Mouse (Mus musculus): ENCODE data around the gene Slc1a3.
"Not testable (repeated sequence)": the region's sequence is repeated elsewhere in the genome, so short reads cannot be mapped to it uniquely, and the experiment has no call there.

Gene Slc1a3

GRCm38 (mm10) chr15:8706613-8707012 lies 4.0 kb downstream of the Slc1a3 start:
- no peak for DNase-seq (ENCODE audit: low spot score in 2 of 2)

GRCm38 (mm10) chr15:8706178-8706577 lies 4.4 kb downstream of the Slc1a3 start:
- DNase-seq (ENCODE audit: low spot score in 2 of 2) = no peak

GRCm38 (mm10) chr15:8705560-8705959 lies 5.0 kb downstream of the Slc1a3 start:
- not testable (repeated sequence) for DNase-seq (ENCODE audit: low spot score in 2 of 2)

- no peak for DNase-seq (ENCODE audit: low spot score in 2 of 2)
Observed at GRCm38 (mm10) chr15:8697976-8698375, 12.6 kb downstream of the Slc1a3 start.

GRCm38 (mm10) chr15:8697500-8697899 lies 13.1 kb downstream of the Slc1a3 start:
- no peak for DNase-seq (ENCODE audit: low spot score in 2 of 2)

GRCm38 (mm10) chr15:8690141-8690540 lies 20.4 kb downstream of the Slc1a3 start:
- not testable (repeated sequence) for DNase-seq (ENCODE audit: low spot score in 2 of 2)

- DNase-seq (ENCODE audit: low spot score in 2 of 2) = no peak
Observed at GRCm38 (mm10) chr15:8686846-8687245, 23.7 kb downstream of the Slc1a3 start.

GRCm38 (mm10) chr15:8685506-8685905 lies 25.1 kb downstream of the Slc1a3 start:
- DNase-seq (ENCODE audit: low spot score in 2 of 2) = no peak

- no peak for DNase-seq (ENCODE audit: low spot score in 2 of 2)
Observed at GRCm38 (mm10) chr15:8684263-8684662, 26.3 kb downstream of the Slc1a3 start.

- no peak for DNase-seq (ENCODE audit: low spot score in 2 of 2)
Observed at GRCm38 (mm10) chr15:8682871-8683270, 27.7 kb downstream of the Slc1a3 start.

GRCm38 (mm10) chr15:8682421-8682820 lies 28.1 kb downstream of the Slc1a3 start:
- DNase-seq (ENCODE audit: low spot score in 2 of 2) = no peak

- no peak for DNase-seq (ENCODE audit: low spot score in 2 of 2)
Observed at GRCm38 (mm10) chr15:8681971-8682370, 28.6 kb downstream of the Slc1a3 start.

GRCm38 (mm10) chr15:8681009-8681408 lies 29.6 kb downstream of the Slc1a3 start:
- no peak for DNase-seq (ENCODE audit: low spot score in 2 of 2)

GRCm38 (mm10) chr15:8676959-8677358 lies 33.6 kb downstream of the Slc1a3 start:
- DNase-seq (ENCODE audit: low spot score in 2 of 2) = no peak

GRCm38 (mm10) chr15:8676211-8676691 lies 34.3 kb downstream of the Slc1a3 start:
- peak; percentile 37 to 38 for DNase-seq (ENCODE audit: low spot score in 2 of 2)

- no peak for DNase-seq (ENCODE audit: low spot score in 2 of 2)
Observed at GRCm38 (mm10) chr15:8675616-8676015, 34.9 kb downstream of the Slc1a3 start.

- DNase-seq (ENCODE audit: low spot score in 2 of 2) = no peak
Observed at GRCm38 (mm10) chr15:8672532-8672931, 38.0 kb downstream of the Slc1a3 start.

- DNase-seq (ENCODE audit: low spot score in 2 of 2) = peak in 1 of 2 experiments; percentile 26
Observed at GRCm38 (mm10) chr15:8667849-8668522, 42.6 kb downstream of the Slc1a3 start.

GRCm38 (mm10) chr15:8665675-8666350 lies 44.8 kb downstream of the Slc1a3 start:
- DNase-seq (ENCODE audit: low spot score in 2 of 2) = no peak

- DNase-seq (ENCODE audit: low spot score in 2 of 2) = peak; percentile 81 to 87
Observed at GRCm38 (mm10) chr15:8663348-8664099, 47.0 kb downstream of the Slc1a3 start.

- DNase-seq (ENCODE audit: low spot score in 2 of 2) = no peak
Observed at GRCm38 (mm10) chr15:8661856-8662255, 48.7 kb downstream of the Slc1a3 start.

- no peak for DNase-seq (ENCODE audit: low spot score in 2 of 2)
Observed at GRCm38 (mm10) chr15:8659977-8660376, 50.6 kb downstream of the Slc1a3 start.
